In genomic region chr9:66945647-66946641, GRCm38 (mm10) we compare ENCODE assay signal across 8 mouse cellular contexts. TPM values are rescaled to one million over a fixed set of nuclear protein-coding genes. Genes with fewer than 3 reads are reported as not detected.
DNase-seq lines count a peak whose midpoint lies in the region; ATAC-seq and TF ChIP-seq lines count a peak whose summit lies in the region.

TSS of gene Rps27l (plus strand) at chr9:66946086.

- peak within 1 kb of the TSS; percentile 84 for H3K4me2 ChIP-seq in kidney, embryonic 14.5 days (replicated peaks; ENCODE audit: low read depth, low read length)
- H3K4me2 ChIP-seq in limb, embryonic 15.5 days, result peak within 1 kb of the TSS; percentile 49

- peak within 1 kb of the TSS; percentile 75 for H3K4me3 ChIP-seq in bone marrow macrophage, adult 2 months (ENCODE audit: insufficient read depth, low read length)
- H3K4me3 ChIP-seq in embryonic fibroblast, embryonic 13.5 days (ENCODE audit: insufficient read depth, low read length), result peak within 1 kb of the TSS; percentile 93
- peak within 1 kb of the TSS; percentile 84 for H3K4me3 ChIP-seq in kidney, embryonic 14.5 days (ENCODE audit: low read length)
- H3K4me3 ChIP-seq in limb, embryonic 15.5 days, result peak within 1 kb of the TSS; percentile 66

- no peak; the same call in 1 of the 2 replicates for TF ChIP-seq POLR2A in bone marrow macrophage, adult 2 months (IDR thresholded peaks at IDR 0.05; ENCODE audit: borderline replicate concordance, low read depth, low read length)
- peak; percentile 90 for TF ChIP-seq POLR2A in embryonic fibroblast, embryonic 13.5 days (IDR thresholded peaks at IDR 0.05; ENCODE audit: low read depth, low read length)

- peaks cover 13% of the 10 kb centered on the region for H3K36me3 ChIP-seq in kidney, embryonic 14.5 days (ENCODE audit: control insufficient read depth, insufficient read depth, low read length)
- H3K36me3 ChIP-seq in limb, embryonic 15.5 days, result peaks cover 9% of the 10 kb centered on the region

- no peak for TF ChIP-seq CTCF in bone marrow macrophage, adult 2 months (IDR thresholded peaks at IDR 0.05; ENCODE audit: low read depth, low read length)
- TF ChIP-seq CTCF in embryonic fibroblast, embryonic 13.5 days (IDR thresholded peaks at IDR 0.05; ENCODE audit: borderline replicate concordance, insufficient read depth, low read length), result no peak

- DNase-seq in A20 (ENCODE audit: low read depth, low spot score), result peak; percentile 97
- peak; percentile 94 to 95 for DNase-seq in heart, adult 9 months (ENCODE audit: low spot score in 2 of 2)
- peak; percentile 76 to 90 for DNase-seq in monocyte, adult 2 months (ENCODE audit: low read depth in 1 of 2, low spot score in 2 of 2)
- peak; percentile 94 to 95 for DNase-seq in spleen, postnatal 36 days (ENCODE audit: low spot score in 2 of 2)

- H3K27me3 ChIP-seq in kidney, embryonic 14.5 days (ENCODE audit: control insufficient read depth, insufficient read depth, low read length), result no peaks in the 10 kb centered on the region
- H3K27me3 ChIP-seq in limb, embryonic 15.5 days, result no peaks in the 10 kb centered on the region

- WGBS in kidney, embryonic 14.5 days, result under 1% methylated on average over 77 of the region's 77 CpGs
- WGBS in limb, embryonic 15.5 days, result under 1% methylated on average over 77 of the region's 77 CpGs

- peak; percentile 99 for ATAC-seq in kidney, embryonic 14.5 days (ENCODE audit: low FRiP score, low TSS enrichment)
- ATAC-seq in limb, embryonic 15.5 days (ENCODE audit: insufficient number of reproducible peaks, low FRiP score, low TSS enrichment, low read depth), result peak; percentile 98

- H3K9ac ChIP-seq in kidney, embryonic 14.5 days (ENCODE audit: low read depth, low read length), result peak within 1 kb of the TSS; percentile 92
- peak within 1 kb of the TSS; percentile 87 for H3K9ac ChIP-seq in limb, embryonic 15.5 days

- H3K27ac ChIP-seq in bone marrow macrophage, adult 2 months (ENCODE audit: insufficient read depth, low read depth, low read length), result peak within 1 kb of the TSS; percentile 88
- peak within 1 kb of the TSS; percentile 93 for H3K27ac ChIP-seq in embryonic fibroblast, embryonic 13.5 days (ENCODE audit: insufficient read depth, low read length)
- H3K27ac ChIP-seq in kidney, embryonic 14.5 days (ENCODE audit: low read depth, low read length), result peak within 1 kb of the TSS; percentile 91
- H3K27ac ChIP-seq in limb, embryonic 15.5 days, result peak within 1 kb of the TSS; percentile 96

- H3K4me1 ChIP-seq in bone marrow macrophage, adult 2 months (ENCODE audit: control insufficient read depth, insufficient read depth, low read length), result peaks cover 6% of the 10 kb centered on the region; the same call in 1 of the 2 replicates
- H3K4me1 ChIP-seq in embryonic fibroblast, embryonic 13.5 days (ENCODE audit: control insufficient read depth, insufficient read depth, low read length), result peaks cover 1% of the 10 kb centered on the region; the same call in 1 of the 2 replicates
- H3K4me1 ChIP-seq in kidney, embryonic 14.5 days (ENCODE audit: control insufficient read depth, insufficient read depth, low read length), result peaks cover 3% of the 10 kb centered on the region; the same call in 1 of the 2 replicates
- peaks cover 10% of the 10 kb centered on the region; the same call in 1 of the 2 replicates for H3K4me1 ChIP-seq in limb, embryonic 15.5 days

- H3K9me3 ChIP-seq in kidney, embryonic 14.5 days (ENCODE audit: control insufficient read depth, low read length), result no peaks in the 10 kb centered on the region
- H3K9me3 ChIP-seq in limb, embryonic 15.5 days, result no peaks in the 10 kb centered on the region

RNA-seq across cellular contexts. Expression of gene Rps27l, which starts in this region (rescaled TPM):
- polyA plus RNA-seq in bone marrow macrophage, adult 2 months (2012; ENCODE audit: insufficient read depth, insufficient read length, missing spikeins), result 256 and 349 TPM in 2 replicates
- 664 and 850 TPM in 2 replicates for polyA plus RNA-seq in embryonic fibroblast, embryonic 13.5 days (2011; ENCODE audit: insufficient read length, low read depth, missing spikeins)
- polyA plus RNA-seq in kidney, embryonic 14.5 days (2014; fragmentation: Nextera tagmentation; extraction: Ambion mirVana), result 724 and 1,042 TPM in 2 replicates
- 572 and 601 TPM in 2 replicates for polyA plus RNA-seq in limb, embryonic 15.5 days (2015; fragmentation: Nextera tagmentation; extraction: Ambion mirVana)

Comparison
In these comparisons a context has a peak if more than half of its experiments do, and no peak if none do; other contexts are left out.
1. Peak in every context shown above with its lines: DNase-seq, ATAC-seq, H3K4me3 ChIP-seq and H3K27ac ChIP-seq.